Mouse (Mus musculus) CD8-positive naive resting alpha-beta T cell, adult 2 months (primary cell): ENCODE data around the gene Sytl3.
"Not testable (repeated sequence)": the region's sequence is repeated elsewhere in the genome, so short reads cannot be mapped to it uniquely, and the experiment has no call there.

ENCODE experiments used
- DNase-seq, 2 experiments: peaks; one replicate each; pipeline ENCODE4 v3.0.0; 2022; ENCODE audit warnings: low read depth in 2 of 2, low spot score in 2 of 2

Sytl3 gene

DNA sequence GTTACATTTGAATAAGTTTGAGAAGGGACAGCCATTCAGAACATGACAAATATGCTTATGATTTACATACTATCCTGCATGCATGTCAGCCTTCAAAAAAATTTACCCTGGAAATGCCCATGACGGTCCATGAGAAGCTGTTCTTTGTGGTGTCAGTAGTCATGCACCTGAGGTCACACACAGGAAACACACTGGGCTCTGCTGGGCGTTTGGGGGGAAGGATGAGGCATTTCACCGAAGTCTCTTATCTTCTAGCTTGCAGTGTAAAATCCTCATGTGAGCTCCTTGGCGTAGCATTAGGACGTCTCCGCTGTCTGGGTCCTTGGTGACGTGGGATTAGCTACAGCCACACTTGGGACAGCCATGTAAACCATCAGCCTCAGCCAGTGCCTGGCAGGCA, at the start of gene Sytl3:
TSS of gene Sytl3 (plus strand) at position 293 of the 400 bp plus-strand sequence.
- peak; percentile 83 to 86 for DNase-seq

DNA sequence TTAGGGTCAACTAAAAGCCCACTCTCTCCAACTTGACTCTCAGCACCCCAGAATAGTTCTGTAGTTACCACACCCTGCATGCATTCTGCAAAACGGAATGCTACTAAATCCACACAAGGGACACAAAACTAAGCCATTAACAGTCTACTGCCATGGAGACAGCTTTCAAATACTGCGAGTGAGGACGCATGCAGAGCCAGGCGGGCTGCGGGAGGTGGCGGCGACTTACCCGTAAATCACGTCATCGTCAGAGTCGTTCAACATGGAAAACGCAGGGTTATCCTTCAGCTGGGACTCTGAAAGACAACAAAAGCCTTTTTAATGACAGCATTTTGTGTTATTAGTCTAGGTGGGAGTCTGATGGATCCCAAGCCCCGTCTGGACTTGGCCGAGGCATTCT, 45.4 kb upstream of the Sytl3 start:
- not testable (repeated sequence) for DNase-seq

- DNase-seq: not testable (repeated sequence)
These were observed 44.6 kb upstream of the Sytl3 start for GRCm38 (mm10) chr17:6614316-6614715.

DNA sequence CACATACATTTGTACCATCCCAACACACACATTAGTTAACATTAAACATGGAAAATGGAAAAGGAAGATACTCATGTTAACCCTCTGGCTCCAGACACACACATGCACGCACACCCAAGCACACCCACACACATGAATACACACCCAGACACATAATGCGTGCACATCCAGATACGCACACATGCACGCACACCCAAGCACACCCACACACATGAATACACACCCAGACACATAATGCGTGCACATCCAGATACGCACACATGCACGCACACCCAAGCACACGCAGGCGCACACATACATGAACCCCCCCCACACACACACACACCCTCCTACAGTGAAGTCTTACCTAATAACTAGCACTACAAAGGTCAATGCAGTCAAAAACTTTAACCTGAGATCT, 42.2 kb upstream of the Sytl3 start:
- not testable (repeated sequence) for DNase-seq

GRCm38 (mm10) chr17:6617689-6618400, 41.0 kb upstream of the Sytl3 start:
- DNase-seq: not testable (repeated sequence)

DNA sequence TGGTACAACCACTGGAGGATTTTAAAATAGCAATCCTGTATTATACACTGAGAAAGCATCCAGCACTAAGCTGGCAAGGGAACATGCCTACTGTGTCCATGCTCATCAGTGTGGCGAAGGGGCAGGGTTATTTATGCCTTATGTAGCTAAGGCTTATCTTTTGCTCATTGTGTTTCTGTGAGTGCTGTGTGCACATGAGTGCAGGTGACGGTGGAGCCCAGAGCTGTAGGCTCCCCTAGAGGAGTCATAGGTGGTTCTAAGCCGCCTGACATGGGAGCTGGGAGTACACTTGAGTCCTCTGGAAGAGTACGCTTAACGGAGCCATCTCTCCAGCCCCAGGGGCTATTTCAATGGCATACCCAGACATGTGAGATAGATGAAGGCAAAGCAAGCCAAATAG, 39.6 kb upstream of the Sytl3 start:
- not testable (repeated sequence) for DNase-seq

DNA sequence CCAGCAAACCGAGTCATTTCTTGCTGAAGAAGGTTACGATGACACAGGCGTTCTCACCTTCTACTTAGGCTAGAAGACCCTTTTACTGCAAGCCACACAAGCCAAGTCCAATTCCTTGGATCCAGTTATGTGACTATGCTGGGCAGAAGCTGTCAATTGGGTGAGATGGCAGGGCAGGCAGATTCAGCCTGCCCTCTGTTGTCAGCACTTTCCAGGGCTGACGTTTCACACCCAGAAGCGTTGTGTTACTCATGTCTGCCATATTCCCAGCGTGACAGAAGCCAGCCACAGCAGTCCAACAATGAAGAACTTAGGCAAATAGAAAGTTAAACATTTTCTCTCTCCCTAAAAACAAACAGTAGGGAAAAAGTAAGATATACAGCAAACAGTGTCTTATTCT, 38.9 kb upstream of the Sytl3 start:
- DNase-seq: not testable (repeated sequence)

DNA sequence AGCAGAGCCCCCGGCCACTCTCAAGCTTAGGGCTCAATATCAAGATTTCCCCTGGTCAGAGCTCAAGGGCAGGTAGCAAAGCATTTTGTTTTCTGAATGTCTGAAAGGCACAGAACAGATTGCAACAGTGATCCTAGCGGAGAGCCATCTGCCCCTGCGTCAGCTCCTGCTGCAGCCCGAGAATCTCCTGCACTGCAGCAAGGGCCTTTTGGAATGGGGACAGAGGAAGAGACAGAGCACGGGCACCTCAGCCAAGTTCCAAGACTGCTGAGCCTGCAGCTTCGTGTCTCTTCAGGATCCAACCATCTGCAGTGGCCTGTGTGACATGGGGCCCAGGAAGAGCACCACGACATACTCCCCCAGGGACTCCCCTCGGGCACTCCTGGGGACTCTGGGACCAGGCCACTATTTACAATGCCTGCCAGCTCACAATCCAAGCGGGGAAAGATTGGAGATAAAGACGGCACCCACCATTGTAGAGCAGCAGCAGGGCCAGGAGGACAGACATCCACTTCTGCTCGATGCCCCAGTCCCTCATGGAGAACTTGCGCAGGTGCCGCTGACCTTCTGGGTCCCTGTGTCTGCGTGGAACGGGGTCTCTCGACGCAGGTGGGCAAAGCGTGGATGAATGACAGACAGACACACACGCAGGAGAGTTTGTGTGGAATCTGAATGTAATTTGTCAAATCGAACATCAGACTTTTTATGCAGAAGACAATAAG, 38.0 kb upstream of the Sytl3 start:
- DNase-seq: not testable (repeated sequence)

DNA sequence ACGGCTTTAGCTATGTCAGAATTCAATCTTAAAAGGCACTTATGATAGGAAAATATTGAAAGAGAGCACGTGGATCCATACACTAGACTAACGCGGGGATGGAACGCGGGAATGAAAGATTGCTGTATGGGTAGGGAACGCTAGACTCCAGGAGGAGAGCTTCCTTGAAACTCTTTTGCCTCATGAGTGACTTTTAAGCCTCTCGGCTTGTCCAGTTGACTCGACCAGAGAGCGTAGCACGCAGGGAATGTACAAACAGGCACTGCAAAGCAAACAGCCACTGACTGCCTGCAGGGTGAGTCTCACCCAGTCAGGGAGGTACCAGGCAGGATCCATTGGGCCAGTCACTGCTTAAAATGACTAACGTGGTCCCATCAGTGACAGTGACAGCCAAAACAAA, 36.9 kb upstream of the Sytl3 start:
- not testable (repeated sequence) for DNase-seq

- not testable (repeated sequence) for DNase-seq
These were observed 33.9 kb upstream of the Sytl3 start for GRCm38 (mm10) chr17:6624926-6625558.

DNA sequence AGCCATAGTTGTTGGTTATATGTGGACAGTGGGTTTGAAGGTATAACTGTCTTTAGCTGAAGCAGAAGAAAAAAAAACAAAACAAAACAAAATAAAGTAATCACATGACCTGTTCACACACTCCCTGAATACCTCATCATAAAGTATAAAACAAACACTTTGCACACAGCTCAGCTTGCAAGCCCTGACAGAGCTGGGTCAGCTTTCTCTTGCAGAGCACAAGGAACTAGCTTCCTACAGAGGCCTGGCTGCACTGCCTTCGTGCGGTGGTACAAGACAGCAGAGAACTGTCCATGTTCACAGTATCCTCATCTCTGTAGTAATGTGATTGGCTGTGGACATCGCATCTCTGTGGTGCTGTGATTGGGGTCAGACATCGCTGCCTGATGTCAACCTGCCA, 28.5 kb upstream of the Sytl3 start:
- DNase-seq: not testable (repeated sequence)

DNA sequence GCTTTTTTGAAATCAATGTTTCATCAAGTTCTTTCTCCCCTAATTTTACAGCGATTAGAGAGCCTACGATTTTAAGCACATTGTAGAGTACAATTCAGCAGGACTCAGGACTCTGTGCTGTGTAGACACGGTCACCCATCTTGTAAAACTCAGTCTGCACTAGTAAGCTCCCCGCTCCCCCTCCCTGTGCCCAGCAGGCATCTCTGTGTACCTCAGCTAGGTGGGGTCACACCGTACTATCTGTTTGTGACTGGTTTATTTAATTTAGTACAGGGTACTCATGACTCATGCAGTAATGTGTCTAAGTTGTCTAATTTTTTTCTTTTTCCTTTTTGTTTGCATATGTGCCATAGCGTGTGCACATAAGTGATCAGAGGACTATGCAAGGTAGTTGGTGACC, 26.0 kb upstream of the Sytl3 start:
- not testable (repeated sequence) for DNase-seq

GRCm38 (mm10) chr17:6635781-6636180, 23.1 kb upstream of the Sytl3 start:
- DNase-seq: not testable (repeated sequence)

DNA sequence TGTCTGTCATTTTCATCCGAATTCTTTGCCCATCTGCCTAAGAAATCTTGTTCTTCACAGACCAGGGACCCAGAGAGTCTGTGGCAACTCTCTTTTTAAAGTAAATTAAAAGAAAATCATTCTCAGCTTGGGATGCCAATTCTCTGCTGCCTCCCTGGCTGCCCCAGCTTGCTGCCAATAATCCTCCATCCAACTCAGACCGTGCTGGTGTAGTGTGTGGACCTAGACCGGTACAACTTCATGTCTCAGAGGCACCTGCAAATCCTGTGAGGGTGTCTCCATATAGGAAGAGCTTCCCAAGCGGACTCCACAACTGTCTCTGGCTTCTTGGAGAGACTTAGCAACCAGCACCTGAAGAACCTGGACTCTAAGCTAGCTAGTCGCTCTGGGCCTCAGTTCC, 22.0 kb upstream of the Sytl3 start:
- no peak for DNase-seq

DNA sequence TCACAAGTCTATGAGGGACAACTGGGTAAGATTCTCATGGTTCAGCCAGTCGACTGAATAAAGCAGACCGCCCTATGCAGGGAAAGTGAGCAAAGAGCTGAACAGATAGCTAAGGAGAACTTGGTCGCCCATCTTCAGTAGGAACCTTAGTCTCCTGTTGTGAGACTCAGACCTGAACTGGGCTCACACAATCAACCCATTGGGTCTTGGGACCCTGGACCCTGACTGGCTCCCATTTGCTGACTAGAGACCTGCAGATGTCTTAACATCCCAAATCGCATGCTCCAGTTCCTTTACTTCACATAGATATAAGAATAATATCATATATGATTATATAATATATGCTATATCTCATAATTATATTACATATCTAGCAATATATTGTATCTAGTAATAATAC, 21.5 kb upstream of the Sytl3 start:
- DNase-seq: not testable (repeated sequence)

DNA sequence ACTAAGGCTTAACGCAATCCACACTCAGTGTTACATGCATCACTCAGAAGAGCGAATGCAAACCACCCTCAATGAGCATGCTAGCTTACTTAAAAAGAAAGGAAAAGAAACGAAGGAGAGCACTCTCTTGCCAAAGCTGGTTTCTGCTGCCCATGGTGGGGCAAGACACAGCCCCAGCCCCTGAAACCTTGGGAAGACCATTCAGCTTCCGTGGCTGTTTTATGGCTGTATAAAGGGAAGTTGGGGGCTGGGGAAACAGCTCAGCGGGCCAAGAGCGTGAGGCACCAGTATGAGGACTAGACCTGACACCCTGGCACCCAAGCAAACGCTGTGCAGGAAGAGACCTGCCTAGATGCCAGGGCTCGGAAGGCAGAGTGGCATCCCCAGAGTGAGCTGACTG, 20.4 kb upstream of the Sytl3 start:
- not testable (repeated sequence) for DNase-seq

GRCm38 (mm10) chr17:6639486-6639885, 19.4 kb upstream of the Sytl3 start:
- not testable (repeated sequence) for DNase-seq

GRCm38 (mm10) chr17:6640044-6640637, 18.8 kb upstream of the Sytl3 start:
- DNase-seq: not testable (repeated sequence)

GRCm38 (mm10) chr17:6640771-6641429, 18.0 kb upstream of the Sytl3 start:
- not testable (repeated sequence) for DNase-seq

DNA sequence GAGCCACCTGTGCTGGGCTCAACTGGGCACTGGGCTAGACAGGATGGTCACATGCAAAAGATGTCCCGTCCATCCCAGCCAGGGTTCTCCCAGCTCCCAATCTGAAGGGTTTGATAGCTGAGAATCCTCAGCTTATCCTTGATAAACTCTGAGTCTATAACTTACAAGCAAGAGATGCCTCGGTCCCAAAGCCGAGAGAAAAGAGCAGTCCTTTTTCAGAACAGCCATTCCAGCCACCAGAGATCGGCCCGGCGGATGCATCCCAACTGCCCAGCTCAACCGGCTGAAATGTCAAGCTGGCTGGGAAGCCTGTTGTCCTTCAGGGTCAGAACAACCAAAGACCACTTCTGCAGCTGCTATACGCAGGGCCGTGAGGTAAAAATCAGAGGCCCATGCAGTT, 14.7 kb upstream of the Sytl3 start:
- not testable (repeated sequence) for DNase-seq

DNA sequence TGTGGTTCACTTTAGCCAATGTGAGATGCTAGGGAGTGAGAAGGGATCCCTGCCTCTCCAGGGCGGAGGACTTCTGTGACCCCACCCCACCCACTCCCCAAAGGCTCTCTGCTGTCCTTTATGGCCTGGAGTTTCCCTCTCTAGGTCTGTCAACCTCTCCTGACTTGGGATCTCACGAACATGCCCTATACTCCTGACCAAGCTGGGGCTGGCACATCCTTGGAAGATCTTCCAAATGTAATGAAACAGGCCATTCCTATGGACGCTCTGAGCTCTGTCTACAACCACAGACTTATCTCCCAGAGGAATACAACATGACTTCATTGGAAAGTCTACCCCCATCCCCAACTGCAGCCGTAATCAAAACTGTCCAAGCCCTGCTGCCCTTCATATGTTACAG, 14.2 kb upstream of the Sytl3 start:
- not testable (repeated sequence) for DNase-seq
